Mouse (Mus musculus): ENCODE data around the gene Scarf2.

Gene Scarf2

DNA sequence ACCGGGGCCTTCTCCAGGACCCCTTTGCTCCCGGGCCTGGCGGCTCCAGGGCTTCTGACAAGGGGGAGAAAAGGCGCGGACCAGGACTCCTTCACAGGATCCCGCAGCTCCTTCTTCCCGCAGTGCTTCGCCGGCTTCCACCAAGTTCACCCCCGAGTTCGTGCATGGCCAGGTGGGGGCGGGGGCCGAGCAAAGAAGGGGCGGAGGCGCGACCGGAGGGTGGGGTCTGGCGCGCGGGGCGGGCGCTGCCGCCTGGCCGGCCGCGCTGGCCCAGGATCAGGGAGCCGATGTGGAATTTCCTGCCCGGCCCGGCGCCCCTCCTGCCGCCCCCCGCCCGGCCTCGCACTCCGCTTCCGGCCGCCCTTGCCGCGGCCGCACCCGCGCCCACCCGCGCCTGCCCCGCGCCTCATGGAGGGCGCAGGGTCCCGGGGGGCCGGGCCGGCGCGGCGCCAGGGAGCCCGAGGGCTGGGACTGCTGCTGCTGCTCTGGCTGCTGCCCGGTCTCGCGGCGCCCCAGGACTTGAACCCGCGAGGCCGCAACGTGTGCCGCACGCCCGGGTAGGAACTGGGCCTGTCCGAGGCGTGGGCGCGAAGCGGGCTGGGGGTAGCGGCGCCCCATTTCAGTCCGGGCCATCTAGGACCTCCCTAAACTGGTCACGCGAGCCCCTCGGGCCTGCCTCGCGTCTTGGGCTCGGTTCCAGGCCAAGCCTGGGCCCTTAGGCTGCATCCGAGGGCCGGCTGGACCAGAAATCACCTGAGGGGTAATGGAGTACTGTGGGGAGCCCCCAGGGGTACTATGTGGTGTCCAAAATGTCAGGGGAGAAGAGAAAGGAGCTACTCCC is at the start of gene Scarf2:
TSS of gene Scarf2 (plus strand) at position 312 of the 841 bp plus-strand sequence.
- no peak for DNase-seq (ENCODE audit: extremely low read depth, low read depth)

DNA sequence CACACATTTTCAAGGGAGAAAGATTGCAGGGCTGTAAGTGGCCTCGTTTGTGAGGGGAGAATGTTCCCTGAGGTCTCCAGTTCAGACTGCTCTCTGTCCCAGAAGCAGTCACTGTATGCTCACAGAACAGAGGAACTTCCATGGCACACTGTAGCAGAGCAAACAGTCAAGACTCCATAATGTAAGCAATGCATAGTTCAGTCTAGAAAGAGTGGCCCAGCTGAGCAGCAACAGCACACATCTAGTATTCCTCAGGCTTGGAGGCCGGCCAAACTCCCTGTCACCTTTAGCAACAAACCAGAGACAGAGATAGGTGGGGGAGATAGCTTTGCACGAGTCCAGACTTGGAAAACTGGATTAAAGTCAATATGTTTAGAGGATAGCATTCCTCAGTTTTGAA is 44.1 kb upstream of the Scarf2 start:
- no peak for DNase-seq (ENCODE audit: extremely low read depth, low read depth)

DNA sequence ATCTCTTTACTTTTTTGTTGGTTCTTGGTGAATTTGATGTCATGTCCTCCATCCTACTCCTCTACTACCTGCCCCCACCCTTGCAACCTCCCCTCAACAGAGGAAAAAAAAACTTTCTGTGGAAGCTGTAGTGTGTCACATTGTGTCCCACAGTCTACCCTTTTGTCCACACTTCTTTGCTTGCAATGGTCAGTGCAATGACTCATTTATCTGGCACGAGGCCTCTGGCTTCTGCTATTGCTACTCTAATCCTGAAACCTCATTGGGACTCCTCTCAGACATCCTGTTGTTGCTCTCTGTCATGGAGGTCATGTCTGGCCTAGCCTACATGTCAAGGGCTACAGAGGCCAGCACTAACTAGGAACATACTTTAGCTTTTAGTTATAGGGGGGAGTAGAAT is 43.4 kb upstream of the Scarf2 start:
- no peak for DNase-seq (ENCODE audit: extremely low read depth, low read depth)

DNA sequence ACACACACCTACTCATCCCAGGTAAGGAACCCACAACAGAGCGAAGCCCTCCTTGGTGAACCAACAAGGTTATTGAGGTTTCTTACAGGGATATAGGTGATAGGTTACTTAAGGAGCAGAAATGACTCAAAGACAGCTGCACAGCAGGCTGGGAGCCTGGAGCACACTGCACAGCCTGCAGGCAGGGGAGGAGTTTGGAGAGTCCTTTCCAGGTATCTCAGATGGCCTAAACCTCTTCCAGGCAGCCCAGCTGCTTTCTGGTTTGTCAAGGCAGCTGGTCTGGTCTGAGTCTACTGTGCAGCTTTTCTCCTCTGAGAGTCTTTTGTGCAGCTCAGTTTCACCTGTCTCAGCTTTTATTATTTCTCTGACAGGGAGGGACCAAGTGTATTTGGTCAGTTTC is 39.3 kb upstream of the Scarf2 start:
- DNase-seq (ENCODE audit: extremely low read depth, low read depth) = no peak

DNA sequence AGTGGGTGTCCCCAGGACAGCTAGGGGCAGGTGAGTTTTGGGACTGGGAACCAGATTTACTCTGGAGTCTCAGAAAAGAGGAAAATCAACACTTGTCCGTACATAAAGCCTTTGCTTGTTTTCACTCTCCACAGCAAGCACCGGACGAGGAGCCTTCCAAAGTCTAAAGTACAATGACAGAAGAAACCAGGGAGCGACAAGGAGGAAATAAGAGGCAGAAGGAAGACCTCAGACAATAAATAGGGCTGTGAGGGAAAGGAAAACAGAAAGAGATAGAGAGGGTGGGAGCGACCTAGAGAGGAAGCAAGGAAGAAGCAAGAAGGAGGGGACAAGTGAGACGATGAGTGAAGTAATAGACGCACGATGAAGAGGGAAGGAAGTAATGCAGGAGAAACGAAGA is 38.2 kb upstream of the Scarf2 start:
- peak; percentile 67 for DNase-seq (ENCODE audit: extremely low read depth, low read depth)

DNA sequence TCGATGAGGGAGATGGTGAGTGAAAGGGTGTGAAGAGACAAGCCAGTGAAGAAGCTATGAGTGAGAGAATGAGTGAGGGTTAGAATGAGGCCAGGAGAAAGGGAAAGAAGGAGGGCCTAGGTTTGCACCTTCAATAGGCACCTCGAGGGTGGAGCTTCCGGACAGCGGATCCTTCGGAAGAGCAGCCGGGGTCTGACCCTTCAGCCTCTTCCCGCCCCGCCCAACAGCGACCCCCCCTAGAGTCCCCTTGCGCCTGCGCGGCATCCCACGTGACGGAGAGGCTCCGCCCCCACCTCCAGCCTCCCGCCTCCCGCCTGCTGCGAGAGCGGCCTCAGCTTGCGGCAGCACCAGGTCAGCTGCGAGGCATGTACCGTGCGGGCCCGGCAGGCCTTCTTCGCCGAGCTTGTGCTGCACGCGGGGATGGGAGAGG is 37.7 kb upstream of the Scarf2 start, which contains the start of gene Klhl22:
TSS of gene Klhl22 (plus strand) at position 275 of the 430 bp plus-strand sequence.
- peak; percentile 69 for DNase-seq (ENCODE audit: extremely low read depth, low read depth)

DNA sequence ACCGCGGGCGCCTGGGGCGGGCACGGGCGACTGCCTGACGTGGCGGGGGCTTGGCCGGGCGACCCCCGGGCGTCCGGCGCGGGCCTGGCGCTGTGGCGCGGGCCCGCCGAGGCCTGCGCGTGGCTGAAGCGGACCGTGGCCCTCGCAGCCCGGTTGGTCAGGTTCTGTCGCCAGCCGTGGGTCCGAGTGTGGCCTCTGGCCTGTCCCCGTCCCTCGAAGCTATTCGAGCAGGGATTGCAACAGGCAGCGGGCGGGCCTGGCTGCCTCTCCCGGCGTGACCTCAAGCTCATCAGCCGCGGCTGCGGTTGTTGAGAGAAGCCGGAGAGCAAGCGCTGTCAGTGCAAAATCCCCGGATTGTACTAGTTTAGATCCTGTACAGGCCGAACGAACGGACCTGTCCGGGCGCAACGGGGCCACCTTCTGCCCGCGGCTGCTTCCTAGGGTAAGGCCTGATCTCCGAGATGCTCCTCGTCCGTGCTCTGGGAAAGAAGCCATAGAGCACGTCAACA is 37.2 kb upstream of the Scarf2 start:
- DNase-seq (ENCODE audit: extremely low read depth, low read depth) = no peak

DNA sequence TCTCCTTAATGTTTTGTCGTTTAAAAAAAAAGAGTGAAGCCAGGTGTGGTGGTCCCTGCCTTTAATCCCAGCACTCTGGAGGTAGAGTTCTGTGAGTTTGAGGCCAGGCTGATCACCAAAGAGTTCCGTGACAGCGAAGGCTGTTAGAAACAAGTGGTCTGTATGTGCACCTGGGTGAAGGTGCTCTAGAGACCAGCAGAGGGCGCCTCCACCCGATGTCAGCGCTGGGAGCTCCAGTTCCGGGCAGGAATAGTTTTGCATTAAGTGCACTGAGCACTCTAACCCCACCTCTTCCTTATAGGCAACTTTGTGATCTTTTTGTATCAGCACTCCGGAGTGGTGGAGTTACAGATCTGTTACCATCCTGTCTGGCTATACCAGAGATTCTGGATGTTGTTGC is 36.4 kb upstream of the Scarf2 start:
- DNase-seq (ENCODE audit: extremely low read depth, low read depth) = peak; percentile 83

DNA sequence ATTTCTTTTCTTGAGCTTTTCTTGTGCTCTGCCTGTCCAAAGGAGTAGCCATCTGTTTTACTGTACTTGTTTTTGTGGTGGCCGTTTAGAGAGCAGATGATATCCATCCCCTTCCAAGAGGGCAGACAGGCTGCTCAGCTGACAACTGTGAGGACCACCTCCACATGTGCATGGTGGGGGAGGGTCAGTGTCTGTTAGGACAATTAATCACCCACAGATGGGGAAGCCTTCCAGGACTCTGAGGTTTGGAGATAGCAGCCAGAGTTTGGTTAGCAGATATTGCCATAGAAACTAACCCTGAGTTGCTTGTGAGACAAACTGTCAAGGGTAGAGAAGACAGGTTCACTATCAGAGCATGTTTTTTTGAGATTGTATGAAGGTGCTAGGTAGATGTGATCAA is 36.0 kb upstream of the Scarf2 start:
- DNase-seq (ENCODE audit: extremely low read depth, low read depth) = peak; percentile 84

DNA sequence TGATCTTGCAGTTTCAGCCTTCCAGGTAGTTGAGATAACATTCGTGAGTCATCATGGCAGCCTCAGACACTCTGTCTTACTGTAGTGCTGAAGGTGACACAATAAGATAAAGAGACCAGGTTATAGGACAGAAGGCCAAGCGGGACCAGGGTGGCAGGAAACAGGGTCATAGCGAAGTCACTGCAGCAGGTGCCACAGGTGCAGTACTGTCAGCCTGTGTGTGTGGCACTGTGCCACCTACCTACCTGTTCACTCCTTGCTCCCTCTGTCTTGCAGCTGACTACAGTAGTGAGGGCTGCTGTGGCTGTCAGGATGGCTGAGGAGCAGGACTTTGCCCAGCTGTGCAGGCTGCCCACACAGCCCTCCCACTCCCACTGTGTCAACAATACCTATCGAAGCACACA is 33.0 kb upstream of the Scarf2 start:
- DNase-seq (ENCODE audit: extremely low read depth, low read depth) = no peak

DNA sequence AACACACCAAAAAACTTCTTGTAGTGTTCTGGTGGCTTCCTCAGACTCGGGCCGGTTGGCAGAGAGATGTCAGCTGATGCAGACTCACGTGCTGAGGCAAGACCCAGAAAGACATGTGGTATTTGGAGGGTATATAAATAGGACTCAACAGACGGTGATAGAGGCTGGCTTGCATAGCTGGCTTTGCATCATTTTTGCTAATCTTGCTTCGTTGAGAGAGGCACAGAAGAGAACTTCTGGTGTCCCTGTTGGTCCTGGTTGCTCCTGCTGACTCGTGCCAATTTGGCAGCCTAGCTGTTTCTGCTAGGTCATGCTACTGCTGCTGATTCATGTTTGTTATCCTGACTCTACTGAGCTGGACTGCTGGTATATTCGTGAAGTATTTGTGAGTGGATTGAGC is 28.2 kb upstream of the Scarf2 start:
- no peak for DNase-seq (ENCODE audit: extremely low read depth, low read depth)

DNA sequence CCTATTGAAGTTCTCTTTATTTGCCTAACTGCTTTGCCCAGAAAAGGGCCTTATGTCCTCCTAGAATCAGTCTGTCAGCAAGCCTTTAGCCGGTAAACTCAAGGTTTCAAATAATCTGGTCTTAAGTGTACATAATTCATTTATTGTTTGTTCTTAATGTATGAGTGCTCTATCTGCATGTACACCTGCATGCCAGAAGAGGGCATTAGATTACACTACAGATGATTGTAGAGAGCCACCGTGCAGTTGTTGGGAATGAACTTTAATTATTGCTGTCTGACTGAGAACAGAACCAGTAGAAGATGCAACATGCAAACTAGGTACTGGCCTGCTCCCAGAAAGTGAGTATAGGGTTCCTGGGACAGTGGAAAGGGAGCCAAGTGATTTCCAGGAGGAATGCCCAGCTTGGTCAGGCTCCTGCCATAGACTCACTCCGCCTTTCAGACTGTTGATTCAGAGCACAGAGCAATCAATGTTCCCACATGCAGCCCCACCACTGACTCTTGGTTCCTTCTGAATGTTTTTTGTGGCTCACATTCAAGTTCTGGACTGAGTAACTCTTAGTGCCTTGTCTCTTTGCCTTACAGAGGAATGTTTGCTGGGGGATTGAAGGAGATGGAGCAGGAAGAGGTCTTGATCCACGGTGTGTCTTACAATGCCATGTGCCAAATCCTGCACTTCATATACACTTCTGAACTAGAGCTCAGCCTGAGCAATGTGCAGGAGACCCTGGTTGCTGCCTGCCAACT is 25.8 kb upstream of the Scarf2 start:
- DNase-seq (ENCODE audit: extremely low read depth, low read depth) = no peak

DNA sequence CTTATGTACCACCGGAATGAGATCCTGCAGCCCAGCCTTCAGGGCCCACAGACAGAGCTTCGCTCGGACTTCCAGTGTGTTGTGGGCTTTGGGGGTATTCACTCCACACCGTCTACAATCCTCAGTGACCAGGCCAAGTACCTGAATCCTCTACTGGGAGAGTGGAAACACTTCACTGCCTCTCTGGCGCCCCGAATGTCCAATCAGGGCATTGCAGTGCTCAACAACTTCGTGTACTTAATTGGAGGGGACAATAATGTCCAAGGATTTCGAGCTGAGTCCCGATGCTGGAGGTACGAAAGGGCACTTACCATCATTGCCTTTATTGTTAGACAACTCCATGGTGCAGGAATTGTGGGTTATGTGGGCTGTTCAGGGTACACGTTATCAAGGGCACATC is 20.3 kb upstream of the Scarf2 start:
- DNase-seq (ENCODE audit: extremely low read depth, low read depth) = no peak

DNA sequence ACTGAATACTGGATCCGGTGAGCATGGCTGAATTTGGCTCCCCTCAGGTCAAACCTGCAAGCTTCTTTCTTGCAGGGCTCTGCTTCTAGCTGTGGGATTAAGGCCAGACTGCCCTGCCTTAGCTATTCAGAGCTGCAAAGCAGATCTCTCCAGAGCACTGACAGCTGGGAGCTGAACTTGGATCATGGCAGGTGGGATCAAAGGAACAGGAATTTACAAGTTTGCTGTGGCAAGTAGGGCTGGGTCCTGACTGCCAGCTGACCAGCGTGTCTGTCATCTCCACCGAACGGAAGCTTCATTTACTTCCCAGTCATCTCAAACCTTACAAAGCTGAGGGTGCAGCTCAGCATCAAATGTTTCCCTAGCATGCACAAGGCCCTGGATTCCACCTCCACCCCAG is 18.9 kb upstream of the Scarf2 start:
- DNase-seq (ENCODE audit: extremely low read depth, low read depth) = no peak

DNA sequence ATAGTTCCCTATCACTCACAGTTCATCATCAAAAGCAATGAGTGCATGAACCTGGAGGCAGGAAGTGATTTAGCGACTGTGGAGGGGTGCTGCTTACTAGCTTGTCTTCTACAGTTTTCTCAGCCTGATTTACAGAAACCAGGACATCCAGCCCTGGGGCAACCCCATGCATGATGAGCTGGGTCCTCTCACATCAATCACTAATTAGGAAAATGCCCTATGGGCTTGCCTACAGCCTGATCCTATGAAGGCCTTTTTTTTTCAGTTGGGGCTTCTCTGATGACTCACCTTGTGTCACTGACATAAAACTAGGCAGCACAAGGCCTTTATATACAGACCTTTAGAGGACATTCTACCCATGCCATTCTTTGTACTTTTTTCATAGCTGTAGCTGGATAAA is 17.4 kb upstream of the Scarf2 start:
- DNase-seq (ENCODE audit: extremely low read depth, low read depth) = no peak

DNA sequence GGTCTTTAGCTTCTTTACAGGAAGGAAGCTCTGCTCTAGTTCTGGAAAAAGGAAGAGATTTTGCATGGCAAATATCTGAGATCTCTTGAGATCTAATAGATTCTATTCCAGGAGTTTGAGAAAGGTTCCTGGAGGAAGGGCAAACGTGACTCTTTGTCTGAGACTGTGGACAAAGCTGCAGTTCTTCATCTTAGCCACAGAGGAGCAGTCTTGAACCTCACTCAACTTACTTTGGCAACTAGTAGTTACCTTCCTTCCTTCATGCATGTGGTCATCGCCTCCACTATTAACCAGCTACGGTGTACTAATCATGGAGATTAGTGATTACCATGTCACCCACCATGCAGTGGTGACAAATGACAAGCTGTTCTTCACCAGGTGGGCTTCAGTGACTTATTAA is 11.7 kb upstream of the Scarf2 start:
- no peak for DNase-seq (ENCODE audit: extremely low read depth, low read depth)

DNA sequence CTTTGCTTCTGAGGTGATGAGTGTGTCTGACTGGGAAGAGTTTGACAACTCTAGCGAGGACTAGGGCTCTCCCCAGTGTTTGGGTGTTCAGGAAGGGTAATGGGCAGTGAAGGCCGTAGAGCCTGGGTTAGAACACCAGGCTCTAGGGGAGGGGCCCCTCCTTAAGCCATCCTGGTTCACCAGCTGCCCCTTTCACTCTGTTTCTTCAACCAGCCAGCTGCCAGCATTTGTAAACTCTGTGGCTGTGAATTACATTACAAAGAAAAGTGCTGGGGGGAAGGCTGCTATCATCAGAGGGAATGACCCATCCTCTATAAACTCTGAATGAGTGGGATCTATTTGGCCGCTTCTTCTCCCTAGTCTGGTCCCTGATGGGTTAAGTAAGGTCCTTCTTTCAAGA is 4.4 kb upstream of the Scarf2 start:
- DNase-seq (ENCODE audit: extremely low read depth, low read depth) = no peak

DNA sequence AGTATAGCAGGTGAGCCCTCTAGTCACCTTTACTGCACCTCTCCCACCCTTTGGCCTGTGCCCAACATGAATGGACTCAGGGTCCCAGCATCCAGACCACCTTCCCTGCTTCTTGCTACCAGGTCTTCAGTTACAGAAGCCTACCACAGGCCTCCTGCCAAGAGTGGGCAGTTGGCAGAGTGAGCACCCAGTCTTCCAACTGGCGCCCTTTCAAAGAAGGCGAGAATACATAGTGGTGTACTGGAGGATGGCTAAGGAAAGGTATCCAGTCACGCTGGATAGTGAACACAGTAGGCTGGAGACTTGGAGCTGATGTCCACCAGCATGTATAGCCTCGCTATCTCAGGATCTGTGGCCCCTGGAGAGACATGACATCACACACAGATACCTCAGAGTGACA is 3.0 kb upstream of the Scarf2 start:
- no peak for DNase-seq (ENCODE audit: extremely low read depth, low read depth)

DNA sequence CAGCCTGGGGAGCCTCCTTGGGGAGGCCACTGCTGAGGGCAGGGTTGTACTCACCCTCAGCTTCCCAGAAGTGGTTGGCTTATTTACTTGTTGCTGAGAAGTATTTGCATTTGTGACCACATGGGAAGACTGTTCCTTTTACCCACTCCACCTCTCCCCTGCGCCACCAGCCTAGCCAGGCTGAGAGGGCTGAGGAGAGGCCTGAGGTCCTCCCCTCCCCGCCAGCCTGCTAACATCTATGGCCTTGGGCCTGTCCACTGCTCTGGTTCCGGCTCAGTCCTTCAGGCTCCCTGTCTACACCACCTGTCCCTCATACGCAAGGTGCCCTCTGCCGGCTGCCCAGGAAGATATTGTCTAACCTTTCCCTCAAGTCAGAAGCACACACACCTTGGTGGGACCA is 1.4 kb upstream of the Scarf2 start:
- no peak for DNase-seq (ENCODE audit: extremely low read depth, low read depth)

DNA sequence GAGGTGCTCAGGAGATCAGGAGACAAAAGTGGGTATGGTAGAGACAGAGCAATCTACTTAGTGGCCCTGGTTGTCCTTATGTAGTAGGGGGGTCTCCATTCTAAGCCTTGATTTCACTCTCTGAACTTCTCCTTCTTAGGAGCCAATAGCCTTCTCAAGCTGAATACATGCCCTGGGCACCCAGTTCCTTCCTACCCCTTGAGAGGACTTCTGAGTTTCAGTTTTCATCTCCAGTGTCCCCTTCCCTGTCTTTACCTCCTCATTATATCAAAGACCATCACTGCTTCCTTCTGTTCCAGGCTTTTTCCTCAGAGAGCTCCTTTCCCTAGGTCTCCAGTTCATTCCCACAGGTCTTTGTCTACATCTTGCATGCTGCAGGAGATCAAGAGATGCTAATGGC is 563 bp upstream of the Scarf2 start:
- no peak for DNase-seq (ENCODE audit: extremely low read depth, low read depth)

DNA sequence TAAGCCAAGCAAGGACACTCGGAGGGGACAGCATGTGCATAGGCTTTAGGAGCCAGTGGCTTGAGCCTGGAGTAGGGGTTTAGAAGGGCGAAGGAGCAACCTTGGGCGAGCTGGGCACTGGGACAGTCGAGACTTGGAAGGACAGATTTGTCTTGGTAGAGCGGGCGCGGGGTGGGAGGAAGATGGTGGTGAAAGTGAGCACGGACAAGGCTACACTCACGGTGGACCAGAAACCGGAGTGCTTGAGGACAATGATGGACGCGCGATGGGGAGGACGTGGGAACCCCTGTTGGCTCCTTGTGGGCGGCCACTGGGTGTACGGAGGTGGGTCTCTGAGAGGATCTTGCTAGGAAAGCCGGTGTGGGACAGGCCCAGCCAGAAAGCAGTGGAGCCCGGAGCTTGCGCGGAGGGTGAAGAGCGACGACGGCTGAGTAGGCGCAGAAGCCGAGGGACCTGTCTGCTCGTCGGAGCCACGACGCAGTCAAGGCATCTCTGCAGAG is 780 bp downstream of the Scarf2 start:
- DNase-seq (ENCODE audit: extremely low read depth, low read depth) = no peak

Measured in MEL-GATA-1-ER (cell line).